Mouse (Mus musculus) heart, postnatal 0 days (tissue): Measurements from ENCODE around the gene Borcs6. TPM values are rescaled to one million over a fixed set of nuclear protein-coding genes. Genes with fewer than 3 reads are reported as not detected.

Experiments used
- ATAC-seq: fragments of 200-750 bp; cut with Nextera tagmentation; 2 replicates; pipeline ENCODE4 v1.8.0; 2017; ENCODE audit warnings: low read depth, moderate number of reproducible peaks, moderate library complexity; ENCODE audit not compliant: insufficient read depth
- DNase-seq: peaks from one replicate; pipeline ENCODE4 v3.0.0-alpha.2; 2016; ENCODE audit warnings: low spot score
- H3K27ac ChIP-seq: fragments of 300-500 bp; sonication (generic); 2 replicates; pipeline ENCODE4 v1.5.1; 2014; ENCODE audit warnings: low read depth, mild to moderate bottlenecking
- H3K27me3 ChIP-seq: fragments of 300-500 bp; sonication (generic); 2 replicates; pipeline ENCODE4 v1.6.1; 2014; ENCODE audit warnings: low read length, mixed read lengths; ENCODE audit not compliant: control insufficient read depth, insufficient read depth
- H3K36me3 ChIP-seq: fragments of 300-500 bp; sonication (generic); replicated peaks from 2 replicates; pipeline ENCODE4 v1.6.1; 2014; ENCODE audit warnings: low read length, mixed read lengths; ENCODE audit not compliant: control insufficient read depth, insufficient read depth
- H3K4me1 ChIP-seq: fragments of 300-500 bp; sonication (generic); 2 replicates; pipeline ENCODE4 v1.6.1; 2014; ENCODE audit warnings: antibody characterized with exemption; ENCODE audit not compliant: control insufficient read depth, insufficient read depth
- H3K4me2 ChIP-seq: fragments of 300-500 bp; sonication (generic); 2 replicates; pipeline ENCODE4 v1.6.1; 2014; ENCODE audit warnings: low read depth, mild to moderate bottlenecking, low read length, moderate library complexity
- H3K4me3 ChIP-seq: fragments of 300-500 bp; sonication (generic); 2 replicates; pipeline ENCODE4 v1.5.1; 2014; ENCODE audit warnings: low read depth, low read length
- H3K9ac ChIP-seq: fragments of 300-500 bp; sonication (generic); replicated peaks from 2 replicates; pipeline ENCODE4 v1.6.1; 2014; ENCODE audit warnings: low read depth, low read length, mixed read lengths
- H3K9me3 ChIP-seq: fragments of 300-500 bp; sonication (generic); replicated peaks from 2 replicates; pipeline ENCODE4 v1.6.1; 2016; ENCODE audit warnings: low read length; ENCODE audit not compliant: control insufficient read depth
- CTCF ChIP-seq: IDR thresholded peaks from 2 replicates; pipeline ENCODE4 v1.5.1; 2016; ENCODE audit warnings: antibody characterized with exemption, control low read depth, low read depth
- EP300 ChIP-seq: IDR thresholded peaks from 2 replicates; pipeline ENCODE4 v1.6.1; 2016; ENCODE audit warnings: antibody characterized with exemption, low read depth
- WGBS: fragments of 180-500 bp; shearing (Covaris S2); extraction: QIAGEN DNeasy Blood & Tissue Kit; methylation state at CpG from one replicate; pipeline ENCODE4 v1.1.7; 2014; 5-methylcytosine and 5-hydroxymethylcytosine counted together
- polyA plus RNA-seq: library from polyadenylated mRNA; unstranded; fragments of >200 nt; fragmentation: Nextera tagmentation; extraction: Ambion mirVana; gene quantifications from 2 replicates; pipeline ENCODE4 v1.2.1, GENCODE M21; 2015
- total RNA-seq: library from RNA; depleted of rRNA; stranded (reverse); fragments of >200 nt; gene quantifications from 2 replicates; pipeline ENCODE4 v1.2.3, GENCODE M21; 2014; ENCODE audit warnings: low replicate concordance

Borcs6 gene
- total and polyA plus RNA-seq, 2 experiments from 2014 or later = 12.1 to 24.1 TPM

DNA sequence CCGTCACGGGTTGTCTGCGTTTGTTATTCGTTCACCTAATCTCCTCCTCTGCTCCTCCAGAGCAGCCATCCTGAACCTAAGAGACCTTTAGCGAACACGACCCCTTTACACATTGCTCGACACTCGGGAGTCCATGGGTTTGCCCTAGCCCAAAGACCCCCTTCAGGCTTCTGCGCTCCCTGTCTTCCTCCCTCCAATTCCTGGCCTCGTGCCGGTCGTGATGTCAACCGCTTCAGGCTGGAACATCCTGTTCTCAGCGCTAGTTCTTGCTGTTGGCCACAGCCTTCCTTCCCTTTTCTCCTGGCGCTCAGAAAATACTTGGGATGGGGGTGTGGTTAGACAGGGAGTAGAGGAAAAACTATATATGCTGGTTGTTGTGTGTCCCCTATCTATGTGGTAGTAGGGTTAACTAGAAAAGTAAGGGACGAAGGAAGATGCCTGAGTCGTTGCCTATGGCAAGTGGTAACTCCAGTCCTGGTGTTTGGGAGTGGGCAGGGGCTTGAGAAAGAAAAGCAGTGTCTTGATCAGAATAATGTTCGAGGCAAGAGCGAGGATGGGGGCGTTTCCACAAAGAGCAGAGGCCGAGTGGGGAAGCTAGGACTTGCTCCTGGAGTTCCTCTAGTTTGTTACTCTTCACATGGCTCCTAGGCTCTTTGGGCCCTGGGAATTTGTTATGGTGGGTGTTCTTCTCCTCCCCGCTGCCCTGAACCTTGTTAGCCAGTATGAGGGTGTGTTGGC, 39.8 kb downstream of the Borcs6 start:
- H3K9me3 ChIP-seq = no peaks in the 10 kb centered on the region
- WGBS = 2% methylated on average over 22 of the region's 22 CpGs
- H3K27me3 ChIP-seq = no peaks in the 10 kb centered on the region
- peak overlapping the region; percentile 71 for H3K4me2 ChIP-seq
- peak; percentile 92 for TF ChIP-seq EP300
- no peak for TF ChIP-seq CTCF
- DNase-seq (peak; percentile 77), ATAC-seq (no peak)
- H3K27ac ChIP-seq = peak overlapping the region; percentile 99
- peaks cover 43% of the 10 kb centered on the region for H3K36me3 ChIP-seq
- H3K4me1 ChIP-seq = peaks cover 16% of the 10 kb centered on the region
- H3K4me3 ChIP-seq = peak overlapping the region; percentile 76
- H3K9ac ChIP-seq = peak overlapping the region; percentile 66

GRCm38 (mm10) chr11:69099915-69100345, 40.4 kb downstream of the Borcs6 start:
- peak; percentile 31 for ATAC-seq
- WGBS = under 1% methylated on average over 23 of the region's 23 CpGs

DNA sequence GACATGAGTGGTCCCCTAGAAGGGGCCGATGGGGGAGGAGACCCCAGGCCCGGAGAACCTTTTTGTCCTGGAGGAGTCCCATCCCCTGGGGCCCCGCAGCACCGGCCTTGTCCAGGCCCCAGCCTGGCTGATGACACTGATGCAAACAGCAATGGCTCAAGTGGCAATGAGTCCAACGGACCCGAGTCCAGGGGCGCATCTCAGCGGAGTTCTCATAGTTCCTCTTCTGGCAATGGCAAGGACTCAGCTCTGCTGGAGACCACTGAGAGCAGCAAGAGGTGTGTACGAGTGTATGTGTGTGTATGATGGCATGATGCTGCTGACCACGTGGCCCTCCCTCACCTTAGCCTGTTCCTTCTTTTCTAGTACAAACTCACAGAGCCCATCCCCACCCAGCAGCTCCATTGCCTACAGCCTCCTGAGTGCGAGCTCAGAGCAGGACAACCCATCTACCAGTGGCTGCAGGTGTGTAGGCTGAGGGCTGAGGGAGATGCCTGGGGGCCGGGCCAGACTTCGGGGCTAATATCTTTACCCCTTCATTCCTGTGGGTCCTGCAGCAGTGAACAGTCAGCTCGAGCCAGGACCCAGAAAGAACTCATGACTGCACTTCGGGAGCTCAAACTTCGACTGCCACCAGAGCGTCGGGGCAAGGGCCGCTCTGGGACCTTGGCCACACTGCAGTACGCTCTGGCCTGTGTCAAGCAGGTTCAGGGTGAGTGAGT, 41.3 kb downstream of the Borcs6 start:
- ATAC-seq = no peak
- 84% methylated on average over 20 of the region's 20 CpGs for WGBS
- Histone ChIP-seq H3K4me2 (peak overlapping the region; percentile 71), H3K27ac (peak overlapping the region; percentile 99), H3K27me3 (no peaks in the 10 kb centered on the region), H3K36me3 (peaks cover 57% of the 10 kb centered on the region), H3K9me3 (no peaks in the 10 kb centered on the region), H3K4me1 (peaks cover 16% of the 10 kb centered on the region), H3K9ac (peak overlapping the region; percentile 32; the same call in 1 of the 2 replicates), H3K4me3 (peak overlapping the region; percentile 76; the same call in 1 of the 2 replicates)
- TF ChIP-seq CTCF (no peak), EP300 (no peak)
- DNase-seq = no peak

More at GRCm38 (mm10) chr11:69099915-69100345, 40.4 kb downstream of the Borcs6 start:
- Histone ChIP-seq H3K36me3 (peaks cover 49% of the 10 kb centered on the region), H3K9me3 (no peaks in the 10 kb centered on the region), H3K27me3 (no peaks in the 10 kb centered on the region), H3K4me1 (peaks cover 16% of the 10 kb centered on the region), H3K9ac (peak overlapping the region; percentile 66), H3K4me3 (peak overlapping the region; percentile 76), H3K27ac (peak overlapping the region; percentile 99), H3K4me2 (peak overlapping the region; percentile 71)
- TF ChIP-seq EP300 (peak; percentile 80), CTCF (peak; percentile 25; the same call in 1 of the 2 replicates)
- peak; percentile 97 for DNase-seq

DNA sequence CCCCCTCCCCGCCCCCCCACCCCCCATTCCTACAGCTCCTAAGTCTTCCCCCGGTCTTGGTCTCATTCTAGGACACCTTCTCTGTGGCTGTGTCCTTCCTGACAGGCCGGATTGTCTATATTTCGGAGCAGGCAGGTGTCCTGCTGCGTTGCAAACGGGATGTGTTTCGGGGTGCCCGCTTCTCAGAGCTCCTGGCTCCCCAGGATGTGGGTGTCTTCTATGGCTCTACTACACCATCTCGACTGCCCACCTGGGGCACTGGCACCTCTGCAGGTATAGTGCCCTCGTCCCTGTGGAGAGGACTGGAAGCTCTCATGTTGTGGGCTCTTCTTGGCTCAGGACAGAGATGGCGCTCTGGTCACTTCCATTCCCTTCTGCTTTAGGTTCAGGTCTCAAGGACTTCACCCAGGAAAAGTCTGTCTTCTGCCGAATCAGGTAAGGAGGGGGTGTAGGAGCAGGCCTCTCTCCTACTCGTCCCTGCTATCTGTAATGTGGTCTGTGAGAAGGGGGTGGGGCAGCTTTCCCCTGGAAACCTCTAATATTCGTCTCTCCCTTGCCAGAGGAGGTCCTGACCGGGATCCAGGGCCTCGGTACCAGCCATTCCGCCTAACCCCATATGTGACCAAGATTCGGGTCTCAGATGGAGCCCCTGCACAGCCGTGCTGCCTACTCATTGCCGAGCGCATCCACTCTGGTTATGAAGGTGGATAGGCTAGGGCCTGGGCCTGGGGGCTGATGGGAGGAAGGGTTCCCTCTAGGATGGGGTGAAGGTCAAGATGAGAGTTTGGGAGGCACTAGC, 42.3 kb downstream of the Borcs6 start:
- Histone ChIP-seq H3K27me3 (no peaks in the 10 kb centered on the region), H3K4me3 (no peak overlapping the region), H3K36me3 (peaks cover 67% of the 10 kb centered on the region), H3K4me1 (peaks cover 16% of the 10 kb centered on the region), H3K4me2 (no peak overlapping the region), H3K27ac (no peak overlapping the region), H3K9ac (no peak overlapping the region), H3K9me3 (no peaks in the 10 kb centered on the region)
- DNase-seq = no peak
- no peak for TF ChIP-seq CTCF
- TF ChIP-seq EP300 = no peak
- WGBS = 88% methylated on average over 21 of the region's 21 CpGs
- ATAC-seq = no peak

DNA sequence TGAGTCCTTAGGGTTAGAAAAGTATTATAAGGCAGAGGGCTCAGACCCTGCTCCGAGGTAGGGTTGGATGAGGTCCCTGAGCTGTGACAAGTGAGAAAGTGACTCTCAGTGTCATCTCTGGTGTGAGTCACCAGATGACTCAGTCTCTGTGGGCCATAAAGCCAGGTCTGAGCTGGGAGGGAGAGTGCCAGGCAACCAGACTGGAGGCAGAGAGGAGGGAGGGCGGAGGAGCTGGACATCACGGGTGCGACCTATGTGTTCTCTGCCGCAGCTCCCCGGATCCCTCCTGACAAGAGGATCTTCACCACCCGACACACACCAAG, 42.8 kb downstream of the Borcs6 start:
- no peak for TF ChIP-seq EP300
- no peak for TF ChIP-seq CTCF
- H3K9ac ChIP-seq = no peak overlapping the region
- H3K4me1 ChIP-seq = peaks cover 16% of the 10 kb centered on the region
- H3K36me3 ChIP-seq = peaks cover 73% of the 10 kb centered on the region
- no peak overlapping the region for H3K27ac ChIP-seq
- H3K27me3 ChIP-seq = no peaks in the 10 kb centered on the region
- no peak for DNase-seq
- no peak for ATAC-seq
- no peaks in the 10 kb centered on the region for H3K9me3 ChIP-seq
- no peak overlapping the region for H3K4me3 ChIP-seq
- WGBS = 94% methylated on average over 7 of the region's 7 CpGs
- H3K4me2 ChIP-seq = no peak overlapping the region
